Mouse (Mus musculus) erythroblast, embryonic 14.5 days (primary cell): ENCODE measurements around the gene Apoa4. TPM values are rescaled to one million over a fixed set of nuclear protein-coding genes. Genes with fewer than 3 reads are reported as not detected.

ENCODE experiments used
- H3K27me3 ChIP-seq: 2 replicates; pipeline ENCODE4 v1.6.1; 2012; ENCODE audit warnings: inconsistent platforms; ENCODE audit not compliant: control insufficient read depth
- H3K36me3 ChIP-seq: 2 replicates; pipeline ENCODE4 v1.6.1; 2012; ENCODE audit warnings: mild to moderate bottlenecking, inconsistent platforms; ENCODE audit not compliant: control insufficient read depth
- H3K4me1 ChIP-seq: 2 replicates; pipeline ENCODE4 v1.6.1; 2012; ENCODE audit warnings: inconsistent platforms; ENCODE audit not compliant: control insufficient read depth
- H3K4me3 ChIP-seq: replicated peaks from 2 replicates; pipeline ENCODE3; 2012; ENCODE audit warnings: moderate library complexity, mild to moderate bottlenecking, inconsistent platforms
- H3K9me3 ChIP-seq: 2 replicates; pipeline ENCODE4 v1.6.1; 2012; ENCODE audit warnings: low read length, inconsistent platforms, mixed read lengths; ENCODE audit not compliant: control insufficient read depth
- GATA1 ChIP-seq: IDR thresholded peaks from 2 replicates; pipeline ENCODE4 v1.6.1; 2012; ENCODE audit warnings: low read length, inconsistent platforms, mixed read lengths
- TAL1 ChIP-seq: IDR thresholded peaks from 3 replicates; pipeline ENCODE4 v1.6.1; 2012; ENCODE audit warnings: low read length, inconsistent platforms, mixed read lengths
- polyA plus RNA-seq: library from polyadenylated mRNA; stranded (reverse); fragments of >175 nt; gene quantifications from 2 replicates; pipeline ENCODE4 v1.2.3, GENCODE M21; 2012

Gene Apoa4
- polyA plus RNA-seq, 1 experiment = not detected

- H3K9me3 ChIP-seq = no peaks in the 10 kb centered on the region
- TF ChIP-seq TAL1 = no peak
- no peak for TF ChIP-seq GATA1
- H3K27me3 ChIP-seq = no peaks in the 10 kb centered on the region
Observed at GRCm38 (mm10) chr9:46259111-46259510, 18.6 kb downstream of the Apoa4 start.

GRCm38 (mm10) chr9:46261131-46261530, 20.6 kb downstream of the Apoa4 start:
- Histone ChIP-seq H3K4me3 (no peak overlapping the region), H3K36me3 (no peaks in the 10 kb centered on the region), H3K4me1 (no peaks in the 10 kb centered on the region; the same call in 1 of the 2 replicates), H3K27me3 (no peaks in the 10 kb centered on the region), H3K9me3 (no peaks in the 10 kb centered on the region)
- no peak for TF ChIP-seq GATA1
- TF ChIP-seq TAL1 = no peak

More at GRCm38 (mm10) chr9:46259111-46259510, 18.6 kb downstream of the Apoa4 start:
- Histone ChIP-seq H3K4me1 (no peaks in the 10 kb centered on the region; the same call in 1 of the 2 replicates), H3K4me3 (no peak overlapping the region), H3K36me3 (no peaks in the 10 kb centered on the region)

- Histone ChIP-seq H3K36me3 (no peaks in the 10 kb centered on the region), H3K27me3 (peaks cover 23% of the 10 kb centered on the region), H3K4me3 (no peak within 1 kb of the TSS), H3K9me3 (no peaks in the 10 kb centered on the region), H3K4me1 (peaks cover 18% of the 10 kb centered on the region)
- TF ChIP-seq GATA1 = no peak
- no peak for TF ChIP-seq TAL1
Observed at GRCm38 (mm10) chr9:46268343-46268873, 27.9 kb downstream of the Apoa4 start, which contains the start of gene Apoa5. TSS of gene Apoa5 (plus strand) at chr9:46268633.

- Histone ChIP-seq H3K4me3 (no peak overlapping the region), H3K4me1 (peaks cover 25% of the 10 kb centered on the region), H3K27me3 (peaks cover 23% of the 10 kb centered on the region), H3K36me3 (no peaks in the 10 kb centered on the region), H3K9me3 (no peaks in the 10 kb centered on the region)
- no peak for TF ChIP-seq TAL1
Observed at GRCm38 (mm10) chr9:46269125-46269524, 28.6 kb downstream of the Apoa4 start.

- Histone ChIP-seq H3K4me1 (peaks cover 30% of the 10 kb centered on the region), H3K27me3 (peaks cover 23% of the 10 kb centered on the region), H3K36me3 (peaks cover 15% of the 10 kb centered on the region), H3K9me3 (no peaks in the 10 kb centered on the region), H3K4me3 (no peak overlapping the region)
- no peak for TF ChIP-seq GATA1
- no peak for TF ChIP-seq TAL1
Observed at GRCm38 (mm10) chr9:46270782-46271181, 30.3 kb downstream of the Apoa4 start.

- no peaks in the 10 kb centered on the region for H3K9me3 ChIP-seq
- TF ChIP-seq GATA1 (no peak), TAL1 (no peak)
- H3K4me1 ChIP-seq = peaks cover 30% of the 10 kb centered on the region
- H3K36me3 ChIP-seq = peaks cover 28% of the 10 kb centered on the region
- H3K4me3 ChIP-seq = peak overlapping the region; percentile 86
- peaks cover 23% of the 10 kb centered on the region for H3K27me3 ChIP-seq
Observed at GRCm38 (mm10) chr9:46272070-46272469, 31.6 kb downstream of the Apoa4 start.

GRCm38 (mm10) chr9:46272677-46273454, 32.4 kb downstream of the Apoa4 start, which contains the start of gene Zpr1:
TSS of gene Zpr1 (plus strand) at chr9:46273064.
- peak within 1 kb of the TSS; percentile 86 for H3K4me3 ChIP-seq
- H3K27me3 ChIP-seq = peaks cover 21% of the 10 kb centered on the region
- no peak for TF ChIP-seq GATA1
- TF ChIP-seq TAL1 = no peak
- peaks cover 36% of the 10 kb centered on the region for H3K36me3 ChIP-seq
- no peaks in the 10 kb centered on the region for H3K9me3 ChIP-seq
- peaks cover 30% of the 10 kb centered on the region for H3K4me1 ChIP-seq

GRCm38 (mm10) chr9:46274494-46274893, 34.0 kb downstream of the Apoa4 start:
- Histone ChIP-seq H3K36me3 (peaks cover 47% of the 10 kb centered on the region), H3K27me3 (peaks cover 11% of the 10 kb centered on the region), H3K9me3 (no peaks in the 10 kb centered on the region), H3K4me1 (peaks cover 30% of the 10 kb centered on the region), H3K4me3 (peak overlapping the region; percentile 21)
- no peak for TF ChIP-seq GATA1
- TF ChIP-seq TAL1 = no peak

GRCm38 (mm10) chr9:46282631-46283436, 42.3 kb downstream of the Apoa4 start, which contains the start of gene Bud13:
TSS of gene Bud13 (plus strand) at chr9:46283008.
- Histone ChIP-seq H3K4me1 (peaks cover 19% of the 10 kb centered on the region), H3K9me3 (no peaks in the 10 kb centered on the region), H3K36me3 (peaks cover 58% of the 10 kb centered on the region), H3K4me3 (peak within 1 kb of the TSS; percentile 98), H3K27me3 (no peaks in the 10 kb centered on the region)
- TF ChIP-seq GATA1 (no peak), TAL1 (no peak)

Other genes starting within 250 kb of the Apoa4 start
- gene Pafah1b2, start 228.0 kb upstream of the Apoa4 start, polyA plus RNA-seq = 8.5 and 11.0 TPM in 2 replicates
- gene Sik3, start 227.9 kb upstream of the Apoa4 start, polyA plus RNA-seq = 0.13 and 0.25 TPM in 2 replicates
- gene Apoa1, start 12.1 kb upstream of the Apoa4 start, polyA plus RNA-seq = 5.9 and 7.1 TPM in 2 replicates
- gene Apoc3, start 5.1 kb upstream of the Apoa4 start, polyA plus RNA-seq = not detected in 2 replicates
- gene Apoa5, start 27.9 kb downstream of the Apoa4 start, polyA plus RNA-seq = not detected in 2 replicates
- 0.53 and 1.7 TPM in 2 replicates for gene Zpr1, start 32.4 kb downstream of the Apoa4 start, polyA plus RNA-seq
- gene Bud13, start 42.3 kb downstream of the Apoa4 start, polyA plus RNA-seq = 0.45 and 0.76 TPM in 2 replicates
- not detected in 2 replicates for gene 4931429L15Rik, start 79.3 kb downstream of the Apoa4 start, polyA plus RNA-seq